15 mouse cellular contexts compared by ENCODE assay signal in the genomic region with DNA sequence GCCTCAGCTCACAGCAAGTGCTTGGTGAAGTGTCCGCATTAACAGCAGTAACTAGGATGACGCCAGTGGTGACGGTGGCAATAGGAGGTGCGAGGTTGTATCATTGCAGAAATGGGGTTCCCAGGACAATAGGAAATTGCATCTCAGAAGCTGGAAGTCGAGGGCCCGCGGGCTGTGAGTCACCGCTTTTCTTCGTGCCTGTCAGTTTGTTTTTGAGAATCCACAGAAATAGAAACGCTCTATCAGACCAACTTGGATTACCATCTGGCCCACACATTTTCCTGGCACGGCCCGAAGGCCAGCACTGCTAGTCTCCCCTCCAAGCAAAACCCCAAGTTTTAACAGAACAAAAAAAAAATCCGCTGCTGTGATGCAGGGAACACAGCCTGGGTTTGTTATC.
DNase-seq lines count a peak whose midpoint lies in the region; ATAC-seq and TF ChIP-seq lines count a peak whose summit lies in the region.
"Had no signal": no experiment of that assay in that cellular context is flagged by ENCODE, and none has a peak within 500 bp of the region (broad histone marks: within the 10 kb centered on the region; RNA-seq: fewer than 3 reads in every experiment).

No protein-coding gene starts in this region.

- H3K27me3 ChIP-seq in forebrain, postnatal 0 days (ENCODE audit: insufficient read depth, low read length): no peaks in the 10 kb centered on the region
- H3K27me3 ChIP-seq in forebrain, embryonic 12.5 days: no peaks in the 10 kb centered on the region
- H3K27me3 ChIP-seq in heart, embryonic 11.5 days (ENCODE audit: control insufficient read depth, insufficient read depth, low read length): no peaks in the 10 kb centered on the region
- H3K27me3 ChIP-seq: midbrain, embryonic 12.5 days; Patski had no signal

- H3K9me3 ChIP-seq in forebrain, postnatal 0 days (ENCODE audit: low read length): no peaks in the 10 kb centered on the region
- H3K9me3 ChIP-seq in forebrain, embryonic 12.5 days: no peaks in the 10 kb centered on the region
- H3K9me3 ChIP-seq in heart, embryonic 11.5 days (replicated peaks; ENCODE audit: control insufficient read depth, low read length): no peaks in the 10 kb centered on the region
- H3K9me3 ChIP-seq: midbrain, embryonic 12.5 days; neural tube, embryonic 13.5 days had no signal

- no peaks in the 10 kb centered on the region for H3K36me3 ChIP-seq in forebrain, postnatal 0 days (ENCODE audit: insufficient read depth)
- H3K36me3 ChIP-seq in forebrain, embryonic 12.5 days (replicated peaks): no peaks in the 10 kb centered on the region
- no peaks in the 10 kb centered on the region for H3K36me3 ChIP-seq in heart, embryonic 11.5 days (ENCODE audit: control insufficient read depth, insufficient read depth, low read length)
- H3K36me3 ChIP-seq: midbrain, embryonic 12.5 days; neural tube, embryonic 13.5 days had no signal

- H3K27ac ChIP-seq in forebrain, postnatal 0 days (ENCODE audit: low read depth, low read length): no peak overlapping the region
- H3K27ac ChIP-seq in forebrain, embryonic 12.5 days: no peak overlapping the region
- no peak overlapping the region for H3K27ac ChIP-seq in heart, embryonic 11.5 days (ENCODE audit: low read depth, low read length)
- H3K27ac ChIP-seq: midbrain, embryonic 12.5 days; neural tube, embryonic 13.5 days had no signal

- no peak overlapping the region for H3K4me3 ChIP-seq in forebrain, postnatal 0 days (ENCODE audit: low read depth, low read length)
- no peak overlapping the region for H3K4me3 ChIP-seq in forebrain, embryonic 12.5 days (replicated peaks)
- no peak overlapping the region for H3K4me3 ChIP-seq in heart, embryonic 11.5 days (ENCODE audit: low read depth, low read length)
- H3K4me3 ChIP-seq: midbrain, embryonic 12.5 days; neural tube, embryonic 13.5 days had no signal

- DNase-seq in forebrain, postnatal 0 days: peak; percentile 59
- DNase-seq in frontal cortex, postnatal 25 days (ENCODE audit: low spot score in 2 of 2): peak; percentile 25 to 29
- DNase-seq in left cerebral cortex, adult 9 months (ENCODE audit: low spot score in 2 of 2): peak; percentile 33 to 59
- DNase-seq in thymus, postnatal 14 days: no peak
- DNase-seq in gastrocnemius, postnatal 10 days: no peak
- DNase-seq in adrenal gland, adult (ENCODE audit: inconsistent age in 2 of 2, low spot score in 1 of 2): no peak
- DNase-seq: adrenal gland, postnatal 25 days; gastrocnemius, postnatal 14 days; heart, postnatal 14 days; lung, embryonic 14.5 days had no signal

- H3K9ac ChIP-seq in forebrain, postnatal 0 days: no peak overlapping the region
- H3K9ac ChIP-seq in forebrain, embryonic 12.5 days: no peak overlapping the region
- no peak overlapping the region for H3K9ac ChIP-seq in heart, embryonic 11.5 days (ENCODE audit: low read depth, low read length)
- H3K9ac ChIP-seq: lung, embryonic 14.5 days; midbrain, embryonic 12.5 days; neural tube, embryonic 13.5 days had no signal

- no peak for TF ChIP-seq CTCF in forebrain, postnatal 0 days (IDR thresholded peaks at IDR 0.05; ENCODE audit: low read depth)

- ATAC-seq in forebrain, postnatal 0 days: peak; percentile 32; the same call in 1 of the 2 replicates
- no peak for ATAC-seq in forebrain, embryonic 12.5 days (ENCODE audit: low FRiP score)
- no peak for ATAC-seq in heart, embryonic 11.5 days (replicated peaks; ENCODE audit: insufficient number of reproducible peaks, low FRiP score, low TSS enrichment)
- ATAC-seq: Patski had no signal

- H3K4me1 ChIP-seq in forebrain, postnatal 0 days (ENCODE audit: insufficient read depth): no peaks in the 10 kb centered on the region
- no peaks in the 10 kb centered on the region for H3K4me1 ChIP-seq in forebrain, embryonic 12.5 days
- H3K4me1 ChIP-seq in heart, embryonic 11.5 days (ENCODE audit: control insufficient read depth, insufficient read depth, low read length): no peaks in the 10 kb centered on the region
- H3K4me1 ChIP-seq: midbrain, embryonic 12.5 days; neural tube, embryonic 13.5 days had no signal

- 58% methylated on average over 13 of the region's 13 CpGs for WGBS in forebrain, postnatal 0 days
- WGBS in forebrain, embryonic 12.5 days: 91% methylated on average over 13 of the region's 13 CpGs
- WGBS in heart, embryonic 11.5 days (ENCODE audit: insufficient replicate concordance): 81% methylated on average over 13 of the region's 13 CpGs

- H3K4me2 ChIP-seq in forebrain, postnatal 0 days (ENCODE audit: low read depth): no peak overlapping the region
- no peak overlapping the region for H3K4me2 ChIP-seq in forebrain, embryonic 12.5 days
- no peak overlapping the region for H3K4me2 ChIP-seq in heart, embryonic 11.5 days
- H3K4me2 ChIP-seq: lung, embryonic 14.5 days; midbrain, embryonic 12.5 days; neural tube, embryonic 13.5 days had no signal

Comparison
In these comparisons a context has a peak if more than half of its experiments do, and no peak if none do; other contexts are left out.
1. DNase-seq: peak in forebrain, postnatal 0 days (single experiment), frontal cortex, postnatal 25 days (2 of 2) and left cerebral cortex, adult 9 months (2 of 2); none in thymus, postnatal 14 days (single experiment), gastrocnemius, postnatal 10 days (single experiment) and adrenal gland, adult (0 of 2).